Mouse (Mus musculus): Measurements from ENCODE around the gene Smap2. TPM values are rescaled to one million over a fixed set of nuclear protein-coding genes. Genes with fewer than 3 reads are reported as not detected.

The Smap2 gene
- polyA plus RNA-seq, 1 experiment: 14.1 TPM

GRCm38 (mm10) chr4:121009151-121009550 lies 7.9 kb downstream of the Smap2 start:
- no peak overlapping the region for H3K4me3 ChIP-seq (ENCODE audit: control insufficient read depth, low read depth, low read length)
- no peaks in the 10 kb centered on the region for H3K27me3 ChIP-seq (ENCODE audit: control insufficient read depth, insufficient read depth, low read length)
- TF ChIP-seq CTCF (IDR thresholded peaks at IDR 0.05; ENCODE audit: control insufficient read depth, insufficient read depth, insufficient replicate concordance, low read depth, low read length) (no peak), POLR2A (IDR thresholded peaks at IDR 0.05; ENCODE audit: control insufficient read depth, low read depth, low read length) (no peak)
- no peaks in the 10 kb centered on the region for H3K4me1 ChIP-seq (ENCODE audit: control insufficient read depth, insufficient read depth, low read length)
- H3K36me3 ChIP-seq (ENCODE audit: control insufficient read depth, insufficient read depth, low read length): no peaks in the 10 kb centered on the region
- H3K27ac ChIP-seq (ENCODE audit: control insufficient read depth, insufficient read depth, low read depth, low read length): no peak overlapping the region

- H3K27me3 ChIP-seq (ENCODE audit: control insufficient read depth, insufficient read depth, low read length): no peaks in the 10 kb centered on the region
- H3K4me1 ChIP-seq (ENCODE audit: control insufficient read depth, insufficient read depth, low read length): no peaks in the 10 kb centered on the region
- no peaks in the 10 kb centered on the region for H3K36me3 ChIP-seq (ENCODE audit: control insufficient read depth, insufficient read depth, low read length)
- H3K4me3 ChIP-seq (ENCODE audit: control insufficient read depth, low read depth, low read length): no peak overlapping the region
- TF ChIP-seq CTCF (IDR thresholded peaks at IDR 0.05; ENCODE audit: control insufficient read depth, insufficient read depth, insufficient replicate concordance, low read depth, low read length) (no peak), POLR2A (IDR thresholded peaks at IDR 0.05; ENCODE audit: control insufficient read depth, low read depth, low read length) (no peak)
- H3K27ac ChIP-seq (ENCODE audit: control insufficient read depth, insufficient read depth, low read depth, low read length): no peak overlapping the region
Observed at GRCm38 (mm10) chr4:121008071-121008745, 8.8 kb downstream of the Smap2 start.

- Histone ChIP-seq H3K36me3 (ENCODE audit: control insufficient read depth, insufficient read depth, low read length) (no peaks in the 10 kb centered on the region), H3K27ac (ENCODE audit: control insufficient read depth, insufficient read depth, low read depth, low read length) (no peak overlapping the region), H3K4me1 (ENCODE audit: control insufficient read depth, insufficient read depth, low read length) (no peaks in the 10 kb centered on the region), H3K4me3 (ENCODE audit: control insufficient read depth, low read depth, low read length) (no peak overlapping the region), H3K27me3 (ENCODE audit: control insufficient read depth, insufficient read depth, low read length) (no peaks in the 10 kb centered on the region)
- TF ChIP-seq CTCF (IDR thresholded peaks at IDR 0.05; ENCODE audit: control insufficient read depth, insufficient read depth, insufficient replicate concordance, low read depth, low read length) (no peak), POLR2A (IDR thresholded peaks at IDR 0.05; ENCODE audit: control insufficient read depth, low read depth, low read length) (no peak)
Observed at GRCm38 (mm10) chr4:121007006-121007405, 10.0 kb downstream of the Smap2 start.

- Histone ChIP-seq H3K4me1 (ENCODE audit: control insufficient read depth, insufficient read depth, low read length) (no peaks in the 10 kb centered on the region), H3K27ac (ENCODE audit: control insufficient read depth, insufficient read depth, low read depth, low read length) (no peak overlapping the region), H3K27me3 (ENCODE audit: control insufficient read depth, insufficient read depth, low read length) (no peaks in the 10 kb centered on the region), H3K4me3 (ENCODE audit: control insufficient read depth, low read depth, low read length) (no peak overlapping the region), H3K36me3 (ENCODE audit: control insufficient read depth, insufficient read depth, low read length) (no peaks in the 10 kb centered on the region)
- TF ChIP-seq POLR2A (IDR thresholded peaks at IDR 0.05; ENCODE audit: control insufficient read depth, low read depth, low read length): no peak
- TF ChIP-seq CTCF (IDR thresholded peaks at IDR 0.05; ENCODE audit: control insufficient read depth, insufficient read depth, insufficient replicate concordance, low read depth, low read length): no peak
Observed at GRCm38 (mm10) chr4:121004679-121005078, 12.4 kb downstream of the Smap2 start.

- Histone ChIP-seq H3K4me1 (ENCODE audit: control insufficient read depth, insufficient read depth, low read length) (no peaks in the 10 kb centered on the region), H3K27ac (ENCODE audit: control insufficient read depth, insufficient read depth, low read depth, low read length) (no peak overlapping the region), H3K36me3 (ENCODE audit: control insufficient read depth, insufficient read depth, low read length) (no peaks in the 10 kb centered on the region), H3K4me3 (ENCODE audit: control insufficient read depth, low read depth, low read length) (no peak overlapping the region), H3K27me3 (ENCODE audit: control insufficient read depth, insufficient read depth, low read length) (no peaks in the 10 kb centered on the region)
- TF ChIP-seq CTCF (IDR thresholded peaks at IDR 0.05; ENCODE audit: control insufficient read depth, insufficient read depth, insufficient replicate concordance, low read depth, low read length) (no peak), POLR2A (IDR thresholded peaks at IDR 0.05; ENCODE audit: control insufficient read depth, low read depth, low read length) (no peak)
Observed at GRCm38 (mm10) chr4:121003611-121004091, 13.4 kb downstream of the Smap2 start.

GRCm38 (mm10) chr4:121002400-121003171 lies 14.5 kb downstream of the Smap2 start:
- TF ChIP-seq POLR2A (IDR thresholded peaks at IDR 0.05; ENCODE audit: control insufficient read depth, low read depth, low read length): no peak
- no peak for TF ChIP-seq CTCF (IDR thresholded peaks at IDR 0.05; ENCODE audit: control insufficient read depth, insufficient read depth, insufficient replicate concordance, low read depth, low read length)
- H3K4me3 ChIP-seq (ENCODE audit: control insufficient read depth, low read depth, low read length): no peak overlapping the region
- H3K27me3 ChIP-seq (ENCODE audit: control insufficient read depth, insufficient read depth, low read length): no peaks in the 10 kb centered on the region
- H3K36me3 ChIP-seq (ENCODE audit: control insufficient read depth, insufficient read depth, low read length): no peaks in the 10 kb centered on the region
- H3K27ac ChIP-seq (ENCODE audit: control insufficient read depth, insufficient read depth, low read depth, low read length): no peak overlapping the region
- H3K4me1 ChIP-seq (ENCODE audit: control insufficient read depth, insufficient read depth, low read length): no peaks in the 10 kb centered on the region

GRCm38 (mm10) chr4:121001659-121002058 lies 15.4 kb downstream of the Smap2 start:
- H3K36me3 ChIP-seq (ENCODE audit: control insufficient read depth, insufficient read depth, low read length): no peaks in the 10 kb centered on the region
- TF ChIP-seq POLR2A (IDR thresholded peaks at IDR 0.05; ENCODE audit: control insufficient read depth, low read depth, low read length) (no peak), CTCF (IDR thresholded peaks at IDR 0.05; ENCODE audit: control insufficient read depth, insufficient read depth, insufficient replicate concordance, low read depth, low read length) (no peak)
- H3K27ac ChIP-seq (ENCODE audit: control insufficient read depth, insufficient read depth, low read depth, low read length): no peak overlapping the region
- H3K4me1 ChIP-seq (ENCODE audit: control insufficient read depth, insufficient read depth, low read length): no peaks in the 10 kb centered on the region
- H3K4me3 ChIP-seq (ENCODE audit: control insufficient read depth, low read depth, low read length): no peak overlapping the region
- no peaks in the 10 kb centered on the region for H3K27me3 ChIP-seq (ENCODE audit: control insufficient read depth, insufficient read depth, low read length)
